22 mouse cellular contexts compared by ENCODE assay signal in genomic region chr12:69455566-69455965, GRCm38 (mm10).
DNase-seq lines count a peak whose midpoint lies in the region; ATAC-seq and TF ChIP-seq lines count a peak whose summit lies in the region.
"Had no signal": no experiment of that assay in that cellular context is flagged by ENCODE, and none has a peak within 500 bp of the region (broad histone marks: within the 10 kb centered on the region; RNA-seq: fewer than 3 reads in every experiment).

No protein-coding gene starts in this region.

- intact Hi-C loops in left cerebral cortex, adult 2 months (cut with DNase I) = loop anchor here (5.0 kb wide), 1 partner anchor 83 kb away; the partner anchor contains the start of genes Arf6 and Gm9887
- intact Hi-C loops in left cerebral cortex, postnatal 25 days (cut with DNase I) = loop anchor here (5.0 kb wide), 1 partner anchor 83 kb away; the partner anchor contains the start of genes Arf6 and Gm9887

- no peak for DNase-seq in forebrain, postnatal 0 days
- no peak for DNase-seq in forebrain, embryonic 14.5 days (ENCODE audit: low spot score)
- DNase-seq in left cerebral cortex, adult 2 months (ENCODE audit: extremely low spot score in 1 of 2, low spot score in 2 of 2) = no peak
- no peak for DNase-seq in left cerebral cortex, postnatal 25 days (ENCODE audit: low spot score in 2 of 2)
- no peak for DNase-seq in embryo, embryonic 11 days
- no peak for DNase-seq in kidney, postnatal 14 days
- DNase-seq: adrenal gland, postnatal 25 days; cerebellum, adult 8-10 months; gastrocnemius, postnatal 14 days; heart, postnatal 14 days; kidney, adult 9 months; kidney, postnatal 4 days; layer of hippocampus, postnatal 36 days; liver; liver, postnatal 0 days had no signal

- TF ChIP-seq POLR2A in bone marrow macrophage, adult 2 months (IDR thresholded peaks at IDR 0.05; ENCODE audit: borderline replicate concordance, low read depth, low read length) = no peak

- no peaks in the 10 kb centered on the region for H3K27me3 ChIP-seq in forebrain, postnatal 0 days (ENCODE audit: insufficient read depth, low read length)
- no peaks in the 10 kb centered on the region for H3K27me3 ChIP-seq in forebrain, embryonic 14.5 days (replicated peaks; ENCODE audit: control insufficient read depth, insufficient read depth, low read length)
- H3K27me3 ChIP-seq: embryonic facial prominence, embryonic 12.5 days; hindbrain, embryonic 13.5 days had no signal

- H3K9me3 ChIP-seq in forebrain, postnatal 0 days (ENCODE audit: low read length) = no peaks in the 10 kb centered on the region
- no peaks in the 10 kb centered on the region for H3K9me3 ChIP-seq in forebrain, embryonic 14.5 days (replicated peaks; ENCODE audit: control insufficient read depth, low read length)
- H3K9me3 ChIP-seq: embryonic facial prominence, embryonic 12.5 days; hindbrain, embryonic 13.5 days had no signal

- TF ChIP-seq CTCF in forebrain, postnatal 0 days (IDR thresholded peaks at IDR 0.05; ENCODE audit: low read depth) = no peak
- TF ChIP-seq CTCF in left cerebral cortex, adult 2 months (IDR thresholded peaks at IDR 0.05) = no peak
- no peak for TF ChIP-seq CTCF in bone marrow macrophage, adult 2 months (IDR thresholded peaks at IDR 0.05; ENCODE audit: low read depth, low read length)

- no peaks in the 10 kb centered on the region for H3K36me3 ChIP-seq in forebrain, postnatal 0 days (ENCODE audit: insufficient read depth)
- H3K36me3 ChIP-seq in forebrain, embryonic 14.5 days (ENCODE audit: control insufficient read depth, insufficient read depth, low read length) = no peaks in the 10 kb centered on the region
- H3K36me3 ChIP-seq: embryonic facial prominence, embryonic 12.5 days; hindbrain, embryonic 13.5 days had no signal

- H3K27ac ChIP-seq in forebrain, postnatal 0 days (ENCODE audit: low read depth, low read length) = peak overlapping the region; percentile 46; the same call in 1 of the 2 replicates
- H3K27ac ChIP-seq in forebrain, embryonic 14.5 days (ENCODE audit: low read depth, low read length) = no peak overlapping the region
- H3K27ac ChIP-seq in left cerebral cortex, adult 2 months = peak overlapping the region; percentile 63
- H3K27ac ChIP-seq in bone marrow macrophage, adult 2 months (ENCODE audit: insufficient read depth, low read depth, low read length) = peak overlapping the region; percentile 70
- H3K27ac ChIP-seq: embryonic facial prominence, embryonic 12.5 days; hindbrain, embryonic 13.5 days; stomach, postnatal 0 days had no signal

- 49% methylated on average over 5 of the region's 5 CpGs for WGBS in forebrain, postnatal 0 days
- 78% methylated on average over 5 of the region's 5 CpGs for WGBS in forebrain, embryonic 14.5 days

- H3K9ac ChIP-seq in forebrain, postnatal 0 days = no peak overlapping the region
- H3K9ac ChIP-seq in forebrain, embryonic 14.5 days (ENCODE audit: low read length) = no peak overlapping the region
- H3K9ac ChIP-seq: embryonic facial prominence, embryonic 12.5 days; hindbrain, embryonic 13.5 days; liver, postnatal 0 days had no signal

- no peak for ATAC-seq in forebrain, postnatal 0 days
- ATAC-seq in forebrain, embryonic 14.5 days = no peak
- peak; percentile 61 for ATAC-seq in granulocyte monocyte progenitor cell, adult 5-6 weeks (replicated peaks; ENCODE audit: poor library complexity, severe bottlenecking)
- ATAC-seq: liver, postnatal 0 days had no signal

- no peak overlapping the region for H3K4me2 ChIP-seq in forebrain, postnatal 0 days (ENCODE audit: low read depth)
- H3K4me2 ChIP-seq in forebrain, embryonic 14.5 days (ENCODE audit: low read length) = no peak overlapping the region
- H3K4me2 ChIP-seq: embryonic facial prominence, embryonic 12.5 days; heart, embryonic 11.5 days; hindbrain, embryonic 13.5 days had no signal

- no peak overlapping the region for H3K4me3 ChIP-seq in forebrain, postnatal 0 days (ENCODE audit: low read depth, low read length)
- H3K4me3 ChIP-seq in forebrain, embryonic 14.5 days (ENCODE audit: low read depth, low read length) = no peak overlapping the region
- no peak overlapping the region for H3K4me3 ChIP-seq in left cerebral cortex, adult 2 months
- no peak overlapping the region for H3K4me3 ChIP-seq in bone marrow macrophage, adult 2 months (ENCODE audit: insufficient read depth, low read length)
- H3K4me3 ChIP-seq: embryonic facial prominence, embryonic 12.5 days; hindbrain, embryonic 13.5 days; megakaryocyte, embryonic 14.5 days had no signal

- 0 out of 2 replicates have a peak, but pooled peaks cover 4% of the 10 kb centered on the region for H3K4me1 ChIP-seq in forebrain, postnatal 0 days (ENCODE audit: insufficient read depth)
- H3K4me1 ChIP-seq in forebrain, embryonic 14.5 days (ENCODE audit: control insufficient read depth, insufficient read depth, low read length) = no peaks in the 10 kb centered on the region
- peaks cover 51% of the 10 kb centered on the region for H3K4me1 ChIP-seq in bone marrow macrophage, adult 2 months (ENCODE audit: control insufficient read depth, insufficient read depth, low read length)
